Mouse (Mus musculus) layer of hippocampus, adult 2 months (tissue): ENCODE data around the gene Ndufa11. TPM values are rescaled to one million over a fixed set of nuclear protein-coding genes. Genes with fewer than 3 reads are reported as not detected.

Source experiments
- DNase-seq, 2 experiments: peaks; one replicate each; pipeline ENCODE4 v3.0.0; 2022; ENCODE audit warnings: low spot score in 2 of 2
- H3K27ac ChIP-seq: fragments of 200-600 bp; 2 replicates; pipeline ENCODE4 v1.8.1; 2022
- H3K4me3 ChIP-seq: fragments of 200-600 bp; 2 replicates; pipeline ENCODE4 v1.8.1; 2022; ENCODE audit warnings: mild to moderate bottlenecking
- CTCF ChIP-seq: fragments of 200-600 bp; conservative IDR thresholded peaks from 2 replicates; pipeline ENCODE4 v1.8.1; 2022; ENCODE audit warnings: antibody characterized with exemption, mild to moderate bottlenecking, moderate library complexity
- total RNA-seq, 2 experiments: library from RNA; stranded (reverse); gene quantifications; 2 replicates each; pipeline ENCODE4 v1.2.3; 2021

Ndufa11 gene
- total RNA-seq, 2 experiments from 2014 or later: 196 to 229 TPM

- Histone ChIP-seq H3K27ac (0 out of 2 replicates have a peak overlapping the region, but pooled peaks have one; percentile 33), H3K4me3 (no peak overlapping the region)
- TF ChIP-seq CTCF: no peak
- no peak for DNase-seq
Measured at GRCm38 (mm10) chr17:56727029-56727649, 9.6 kb downstream of the Ndufa11 start.

- no peak overlapping the region for H3K4me3 ChIP-seq
- no peak for DNase-seq
- peak overlapping the region; percentile 33; the same call in 1 of the 2 replicates for H3K27ac ChIP-seq
- no peak for TF ChIP-seq CTCF
Measured at GRCm38 (mm10) chr17:56727659-56728058, 10.1 kb downstream of the Ndufa11 start.

GRCm38 (mm10) chr17:56728117-56728516 lies 10.6 kb downstream of the Ndufa11 start:
- peak in 1 of 2 experiments; percentile 35 for DNase-seq
- Histone ChIP-seq H3K4me3 (no peak overlapping the region), H3K27ac (peak overlapping the region; percentile 33; the same call in 1 of the 2 replicates)
- TF ChIP-seq CTCF: no peak

- no peak for DNase-seq
- TF ChIP-seq CTCF: no peak
- H3K4me3 ChIP-seq: no peak overlapping the region
- H3K27ac ChIP-seq: no peak overlapping the region
Measured at GRCm38 (mm10) chr17:56729151-56729550, 11.6 kb downstream of the Ndufa11 start.

GRCm38 (mm10) chr17:56729656-56730055 lies 12.1 kb downstream of the Ndufa11 start:
- no peak for DNase-seq
- Histone ChIP-seq H3K27ac (no peak overlapping the region), H3K4me3 (no peak overlapping the region)
- no peak for TF ChIP-seq CTCF

GRCm38 (mm10) chr17:56736534-56736933 lies 19.0 kb downstream of the Ndufa11 start:
- peak; percentile 57 for TF ChIP-seq CTCF
- Histone ChIP-seq H3K27ac (no peak overlapping the region), H3K4me3 (no peak overlapping the region)
- DNase-seq: no peak

GRCm38 (mm10) chr17:56738221-56738620 lies 20.7 kb downstream of the Ndufa11 start:
- Histone ChIP-seq H3K4me3 (no peak overlapping the region), H3K27ac (no peak overlapping the region)
- no peak for DNase-seq
- TF ChIP-seq CTCF: no peak

- no peak for TF ChIP-seq CTCF
- no peak for DNase-seq
- H3K27ac ChIP-seq: no peak overlapping the region
- no peak overlapping the region for H3K4me3 ChIP-seq
Measured at GRCm38 (mm10) chr17:56740118-56740787, 22.7 kb downstream of the Ndufa11 start.

GRCm38 (mm10) chr17:56740788-56741160 lies 23.2 kb downstream of the Ndufa11 start:
- Histone ChIP-seq H3K27ac (no peak overlapping the region), H3K4me3 (no peak overlapping the region)
- no peak for TF ChIP-seq CTCF
- DNase-seq: no peak

- Histone ChIP-seq H3K4me3 (no peak overlapping the region), H3K27ac (no peak overlapping the region)
- TF ChIP-seq CTCF: no peak
- DNase-seq: no peak
Measured at GRCm38 (mm10) chr17:56744173-56744572, 26.6 kb downstream of the Ndufa11 start.

GRCm38 (mm10) chr17:56751404-56752072 lies 34.0 kb downstream of the Ndufa11 start:
- TF ChIP-seq CTCF: no peak
- H3K4me3 ChIP-seq: no peak overlapping the region
- DNase-seq: no peak
- no peak overlapping the region for H3K27ac ChIP-seq

GRCm38 (mm10) chr17:56753452-56753851 lies 35.9 kb downstream of the Ndufa11 start:
- no peak for DNase-seq
- no peak overlapping the region for H3K27ac ChIP-seq
- TF ChIP-seq CTCF: no peak
- H3K4me3 ChIP-seq: no peak overlapping the region

- Histone ChIP-seq H3K27ac (no peak overlapping the region), H3K4me3 (no peak overlapping the region)
- DNase-seq: no peak
- TF ChIP-seq CTCF: no peak
Measured at GRCm38 (mm10) chr17:56754271-56755185, 37.0 kb downstream of the Ndufa11 start.
